Mouse (Mus musculus) embryonic facial prominence, embryonic 15.5 days (tissue): ENCODE results near the gene Dclk1. TPM values are rescaled to one million over a fixed set of nuclear protein-coding genes. Genes with fewer than 3 reads are reported as not detected.

Experiments
- ATAC-seq: fragments of 200-750 bp; cut with Nextera tagmentation; 2 replicates; pipeline ENCODE4 v1.8.0; 2017; ENCODE audit warnings: low read depth, moderate TSS enrichment; ENCODE audit not compliant: insufficient number of reproducible peaks, low FRiP score, low TSS enrichment
- H3K27ac ChIP-seq: fragments of 300-500 bp; sonication (generic); replicated peaks from 2 replicates; pipeline ENCODE4 v1.5.1; 2015; ENCODE audit warnings: mild to moderate bottlenecking, inconsistent platforms
- H3K27me3 ChIP-seq: fragments of 300-500 bp; sonication (generic); 2 replicates; pipeline ENCODE4 v1.6.1; 2015; ENCODE audit warnings: inconsistent platforms
- H3K36me3 ChIP-seq: fragments of 300-500 bp; sonication (generic); 2 replicates; pipeline ENCODE4 v1.6.1; 2015; ENCODE audit warnings: mild to moderate bottlenecking, inconsistent platforms
- H3K4me1 ChIP-seq: fragments of 300-500 bp; sonication (generic); 2 replicates; pipeline ENCODE4 v1.6.1; 2015; ENCODE audit warnings: inconsistent platforms
- H3K4me2 ChIP-seq: fragments of 300-500 bp; sonication (generic); replicated peaks from 2 replicates; pipeline ENCODE4 v1.6.1; 2015; ENCODE audit warnings: mild to moderate bottlenecking, inconsistent platforms
- H3K4me3 ChIP-seq: fragments of 300-500 bp; sonication (generic); replicated peaks from 2 replicates; pipeline ENCODE4 v1.5.1; 2015; ENCODE audit warnings: mild to moderate bottlenecking, inconsistent platforms
- H3K9ac ChIP-seq: fragments of 300-500 bp; sonication (generic); 2 replicates; pipeline ENCODE4 v1.6.1; 2015; ENCODE audit warnings: inconsistent platforms
- H3K9me3 ChIP-seq: fragments of 300-500 bp; sonication (generic); replicated peaks from 2 replicates; pipeline ENCODE4 v1.6.1; 2016; ENCODE audit warnings: inconsistent platforms
- WGBS: fragments of 180-500 bp; shearing (Covaris S2); methylation state at CpG from one replicate; pipeline ENCODE4 v1.1.7; 2015; 5-methylcytosine and 5-hydroxymethylcytosine counted together
- polyA plus RNA-seq: library from polyadenylated mRNA; unstranded; fragments of >200 nt; fragmentation: Nextera tagmentation; extraction: Ambion mirVana; gene quantifications from 2 replicates; pipeline ENCODE4 v1.2.1, GENCODE M21; 2015

The Dclk1 gene
- polyA plus RNA-seq, 1 experiment from 2014 or later, result 64.6 TPM

GRCm38 (mm10) chr3:55397752-55398693, 155.9 kb downstream of the Dclk1 start:
- Histone ChIP-seq H3K4me3 (no peak overlapping the region), H3K9ac (no peak overlapping the region), H3K9me3 (no peaks in the 10 kb centered on the region), H3K4me1 (0 out of 2 replicates have a peak, but pooled peaks cover 11% of the 10 kb centered on the region), H3K27me3 (no peaks in the 10 kb centered on the region), H3K36me3 (no peaks in the 10 kb centered on the region), H3K27ac (peak overlapping the region; percentile 63; the same call in 1 of the 2 replicates), H3K4me2 (no peak overlapping the region)
- ATAC-seq, result no peak
- WGBS, result 62% methylated on average over 6 of the region's 6 CpGs

GRCm38 (mm10) chr3:55401236-55401635, 159.1 kb downstream of the Dclk1 start:
- Histone ChIP-seq H3K4me2 (no peak overlapping the region), H3K4me1 (0 out of 2 replicates have a peak, but pooled peaks cover 11% of the 10 kb centered on the region), H3K9me3 (no peaks in the 10 kb centered on the region), H3K9ac (no peak overlapping the region), H3K36me3 (no peaks in the 10 kb centered on the region), H3K27ac (no peak overlapping the region), H3K4me3 (no peak overlapping the region), H3K27me3 (no peaks in the 10 kb centered on the region)
- WGBS, result 90% methylated on average over 1 of the region's 1 CpGs
- ATAC-seq, result no peak

- Histone ChIP-seq H3K36me3 (no peaks in the 10 kb centered on the region), H3K4me2 (no peak overlapping the region), H3K9ac (no peak overlapping the region), H3K27ac (no peak overlapping the region), H3K27me3 (no peaks in the 10 kb centered on the region), H3K4me3 (no peak overlapping the region), H3K4me1 (no peaks in the 10 kb centered on the region), H3K9me3 (no peaks in the 10 kb centered on the region)
- WGBS, result 97% methylated on average over 7 of the region's 7 CpGs
- ATAC-seq, result no peak
These were observed 162.6 kb downstream of the Dclk1 start for GRCm38 (mm10) chr3:55404751-55405150.

- H3K27me3 ChIP-seq, result no peaks in the 10 kb centered on the region
- H3K4me2 ChIP-seq, result no peak overlapping the region
- WGBS, result 86% methylated on average over 7 of the region's 7 CpGs
- H3K9ac ChIP-seq, result no peak overlapping the region
- H3K9me3 ChIP-seq, result no peaks in the 10 kb centered on the region
- H3K4me3 ChIP-seq, result no peak overlapping the region
- H3K4me1 ChIP-seq, result no peaks in the 10 kb centered on the region
- no peaks in the 10 kb centered on the region for H3K36me3 ChIP-seq
- no peak overlapping the region for H3K27ac ChIP-seq
- no peak for ATAC-seq
These were observed 164.5 kb downstream of the Dclk1 start for GRCm38 (mm10) chr3:55406616-55407015.

- no peak overlapping the region for H3K9ac ChIP-seq
- no peak overlapping the region for H3K4me2 ChIP-seq
- no peaks in the 10 kb centered on the region for H3K9me3 ChIP-seq
- H3K27ac ChIP-seq, result no peak overlapping the region
- H3K4me3 ChIP-seq, result no peak overlapping the region
- H3K36me3 ChIP-seq, result no peaks in the 10 kb centered on the region
- no peak for ATAC-seq
- no peaks in the 10 kb centered on the region for H3K27me3 ChIP-seq
- peaks cover 4% of the 10 kb centered on the region; the same call in 1 of the 2 replicates for H3K4me1 ChIP-seq
These were observed 169.4 kb downstream of the Dclk1 start for GRCm38 (mm10) chr3:55411547-55411946.

- no peak overlapping the region for H3K4me3 ChIP-seq
- ATAC-seq, result peak; percentile 51; the same call in 1 of the 2 replicates
- H3K27me3 ChIP-seq, result no peaks in the 10 kb centered on the region
- H3K27ac ChIP-seq, result 0 out of 2 replicates have a peak overlapping the region, but pooled peaks have one; percentile 0
- 26% methylated on average over 14 of the region's 14 CpGs for WGBS
- no peaks in the 10 kb centered on the region for H3K9me3 ChIP-seq
- H3K9ac ChIP-seq, result no peak overlapping the region
- H3K4me2 ChIP-seq, result peak overlapping the region; percentile 30
- no peaks in the 10 kb centered on the region for H3K36me3 ChIP-seq
- H3K4me1 ChIP-seq, result peaks cover 4% of the 10 kb centered on the region
These were observed 173.4 kb downstream of the Dclk1 start for GRCm38 (mm10) chr3:55415527-55415950.

GRCm38 (mm10) chr3:55418845-55419244, 176.7 kb downstream of the Dclk1 start:
- peaks cover 11% of the 10 kb centered on the region for H3K4me1 ChIP-seq
- 0 out of 2 replicates have a peak overlapping the region, but pooled peaks have one; percentile 35 for H3K27ac ChIP-seq
- H3K9ac ChIP-seq, result no peak overlapping the region
- H3K4me3 ChIP-seq, result no peak overlapping the region
- no peak overlapping the region for H3K4me2 ChIP-seq
- no peak for ATAC-seq
- H3K36me3 ChIP-seq, result no peaks in the 10 kb centered on the region
- H3K27me3 ChIP-seq, result no peaks in the 10 kb centered on the region
- H3K9me3 ChIP-seq, result no peaks in the 10 kb centered on the region
- WGBS, result 62% methylated on average over 6 of the region's 6 CpGs

GRCm38 (mm10) chr3:55419334-55419733, 177.2 kb downstream of the Dclk1 start:
- no peaks in the 10 kb centered on the region for H3K36me3 ChIP-seq
- no peaks in the 10 kb centered on the region for H3K27me3 ChIP-seq
- H3K4me1 ChIP-seq, result peaks cover 13% of the 10 kb centered on the region
- H3K9ac ChIP-seq, result no peak overlapping the region
- H3K4me3 ChIP-seq, result no peak overlapping the region
- no peak overlapping the region for H3K4me2 ChIP-seq
- no peaks in the 10 kb centered on the region for H3K9me3 ChIP-seq
- no peak for ATAC-seq
- peak overlapping the region; percentile 34; the same call in 1 of the 2 replicates for H3K27ac ChIP-seq
- WGBS, result 16% methylated on average over 3 of the region's 3 CpGs

- Histone ChIP-seq H3K4me2 (no peak overlapping the region), H3K27ac (no peak overlapping the region), H3K36me3 (no peaks in the 10 kb centered on the region), H3K9ac (no peak overlapping the region), H3K9me3 (no peaks in the 10 kb centered on the region), H3K27me3 (no peaks in the 10 kb centered on the region), H3K4me1 (peaks cover 11% of the 10 kb centered on the region), H3K4me3 (no peak overlapping the region)
- ATAC-seq, result no peak
- 24% methylated on average over 8 of the region's 8 CpGs for WGBS
These were observed 178.4 kb downstream of the Dclk1 start for GRCm38 (mm10) chr3:55420436-55421083.

- Histone ChIP-seq H3K36me3 (no peaks in the 10 kb centered on the region), H3K27me3 (no peaks in the 10 kb centered on the region), H3K9ac (no peak overlapping the region), H3K9me3 (no peaks in the 10 kb centered on the region), H3K4me3 (no peak overlapping the region), H3K4me2 (no peak overlapping the region), H3K4me1 (peaks cover 9% of the 10 kb centered on the region), H3K27ac (no peak overlapping the region)
- ATAC-seq, result peak; percentile 72; the same call in 1 of the 2 replicates
- 24% methylated on average over 11 of the region's 11 CpGs for WGBS
These were observed 181.7 kb downstream of the Dclk1 start for GRCm38 (mm10) chr3:55423640-55424397.
